Mouse (Mus musculus) lung, embryonic 14.5 days (tissue): ENCODE data around the gene Gm10645. TPM values are rescaled to one million over a fixed set of nuclear protein-coding genes. Genes with fewer than 3 reads are reported as not detected.

Experiments
- ATAC-seq: fragments of 200-750 bp; cut with Nextera tagmentation; 2 replicates; pipeline ENCODE4 v1.8.0; 2017; ENCODE audit warnings: mild to moderate bottlenecking, moderate TSS enrichment, moderate library complexity; ENCODE audit not compliant: insufficient read depth
- DNase-seq: peaks from one replicate; pipeline ENCODE4 v3.0.0-alpha.2; 2015
- H3K27ac ChIP-seq: fragments of 300-500 bp; sonication (generic); 2 replicates; pipeline ENCODE4 v1.5.1; 2014; ENCODE audit warnings: low read depth, mild to moderate bottlenecking, moderate library complexity
- H3K27me3 ChIP-seq: fragments of 300-500 bp; sonication (generic); 2 replicates; pipeline ENCODE4 v1.6.1; 2014; ENCODE audit warnings: low read length, control low read depth; ENCODE audit not compliant: insufficient read depth
- H3K36me3 ChIP-seq: fragments of 300-500 bp; sonication (generic); 2 replicates; pipeline ENCODE4 v1.6.1; 2014; ENCODE audit warnings: control low read depth; ENCODE audit not compliant: insufficient read depth
- H3K4me1 ChIP-seq: fragments of 300-500 bp; sonication (generic); 2 replicates; pipeline ENCODE4 v1.6.1; 2014; ENCODE audit warnings: antibody characterized with exemption, control low read depth; ENCODE audit not compliant: insufficient read depth
- H3K4me2 ChIP-seq: fragments of 300-500 bp; sonication (generic); 2 replicates; pipeline ENCODE4 v1.6.1; 2014; ENCODE audit warnings: mild to moderate bottlenecking
- H3K4me3 ChIP-seq: fragments of 300-500 bp; sonication (generic); 2 replicates; pipeline ENCODE4 v1.5.1; 2014; ENCODE audit warnings: low read depth, low read length
- H3K9ac ChIP-seq: fragments of 300-500 bp; sonication (generic); 2 replicates; pipeline ENCODE4 v1.6.1; 2014
- H3K9me3 ChIP-seq: fragments of 300-500 bp; sonication (generic); 2 replicates; pipeline ENCODE4 v1.6.1; 2016; ENCODE audit warnings: low read depth, low read length, control low read depth
- CTCF ChIP-seq: IDR thresholded peaks from 2 replicates; pipeline ENCODE4 v1.5.1; 2016; ENCODE audit warnings: antibody characterized with exemption, low read depth
- WGBS: fragments of 180-500 bp; shearing (Covaris S2); extraction: QIAGEN DNeasy Blood & Tissue Kit; methylation state at CpG from one replicate; pipeline ENCODE4 v1.1.7; 2014; 5-methylcytosine and 5-hydroxymethylcytosine counted together
- polyA plus RNA-seq: library from polyadenylated mRNA; unstranded; fragments of >200 nt; fragmentation: Nextera tagmentation; extraction: Ambion mirVana; gene quantifications from 2 replicates; pipeline ENCODE4 v1.2.1, GENCODE M21; 2014

Gm10645 gene
- polyA plus RNA-seq, 1 experiment from 2014 or later, result 1.2 TPM

GRCm38 (mm10) chr8:83135086-83135485, 30.9 kb downstream of the Gm10645 start:
- no peaks in the 10 kb centered on the region for H3K9me3 ChIP-seq
- no peak for TF ChIP-seq CTCF
- no peak overlapping the region for H3K4me3 ChIP-seq
- DNase-seq (peak; percentile 53), ATAC-seq (no peak)
- H3K36me3 ChIP-seq, result no peaks in the 10 kb centered on the region
- WGBS, result 28% methylated on average over 2 of the region's 2 CpGs
- H3K27ac ChIP-seq, result no peak overlapping the region
- H3K4me1 ChIP-seq, result peaks cover 3% of the 10 kb centered on the region; the same call in 1 of the 2 replicates
- no peak overlapping the region for H3K9ac ChIP-seq
- H3K4me2 ChIP-seq, result no peak overlapping the region
- no peaks in the 10 kb centered on the region for H3K27me3 ChIP-seq

Other genes with a start within 250 kb of the Gm10645 start
- 1.4 and 2.2 TPM in 2 replicates for gene Tbc1d9, start 818 bp downstream of the Gm10645 start, polyA plus RNA-seq
- not detected in 2 replicates for gene Ucp1, start 124.2 kb upstream of the Gm10645 start, polyA plus RNA-seq
- gene Elmod2, start 166.3 kb upstream of the Gm10645 start, polyA plus RNA-seq, result 15.9 and 16.2 TPM in 2 replicates
- not detected in 2 replicates for gene Mgat4d, start 182.3 kb upstream of the Gm10645 start, polyA plus RNA-seq
- 0.05 and 0.12 TPM in 2 replicates for gene Clgn, start 223.7 kb upstream of the Gm10645 start, polyA plus RNA-seq